Mouse (Mus musculus): ENCODE results near the gene Clptm1l. TPM values are rescaled to one million over a fixed set of nuclear protein-coding genes. Genes with fewer than 3 reads are reported as not detected.

Clptm1l gene
- polyA plus RNA-seq, 1 experiment = 39.0 TPM

GRCm38 (mm10) chr13:73637826-73638225 is 34.0 kb downstream of the Clptm1l start:
- no peak for TF ChIP-seq GATA1 (IDR thresholded peaks at IDR 0.05; ENCODE audit: low read length)

- no peak for TF ChIP-seq GATA1 (IDR thresholded peaks at IDR 0.05; ENCODE audit: low read length)
Measured at GRCm38 (mm10) chr13:73641296-73641695, 37.5 kb downstream of the Clptm1l start.

DNA sequence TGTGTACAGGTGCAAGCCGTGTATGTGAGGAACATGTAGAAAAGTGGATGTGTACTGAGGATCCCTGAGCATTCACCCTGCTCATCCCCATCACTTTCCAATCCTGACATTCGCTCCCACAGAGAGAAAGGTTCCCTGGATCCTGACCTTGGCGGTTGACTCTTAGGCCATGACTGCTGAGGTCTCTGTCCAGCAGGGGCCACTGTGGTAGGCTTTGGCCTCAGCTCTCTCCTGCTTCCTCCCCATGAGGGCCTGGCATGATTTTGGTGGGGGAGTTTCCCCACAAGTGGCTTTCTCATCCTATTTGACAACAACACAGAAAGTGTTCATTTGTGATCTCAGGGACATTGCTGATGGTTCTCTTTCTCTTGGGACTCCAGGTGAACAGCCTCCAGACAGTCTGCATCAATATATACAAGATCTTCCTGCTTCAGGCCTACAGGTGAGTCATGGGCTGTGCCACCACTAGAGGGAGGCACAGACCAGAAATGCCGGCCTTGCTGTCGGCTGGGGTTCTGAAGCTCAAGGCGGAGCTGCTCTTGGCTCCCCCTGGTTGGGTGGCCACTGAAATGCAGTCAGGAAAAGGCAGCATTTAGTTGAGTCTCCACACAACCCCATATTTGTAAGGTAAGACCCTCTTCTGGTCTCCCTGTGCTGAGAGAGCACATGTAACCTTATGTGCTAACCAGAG is 42.7 kb downstream of the Clptm1l start:
- TF ChIP-seq GATA1 (IDR thresholded peaks at IDR 0.05; ENCODE audit: low read length) = no peak

GRCm38 (mm10) chr13:73653266-73653665 is 49.5 kb downstream of the Clptm1l start:
- no peak for TF ChIP-seq GATA1 (IDR thresholded peaks at IDR 0.05; ENCODE audit: low read length)

- no peak for TF ChIP-seq GATA1 (IDR thresholded peaks at IDR 0.05; ENCODE audit: low read length)
Measured at GRCm38 (mm10) chr13:73654976-73655375, 51.2 kb downstream of the Clptm1l start.

DNA sequence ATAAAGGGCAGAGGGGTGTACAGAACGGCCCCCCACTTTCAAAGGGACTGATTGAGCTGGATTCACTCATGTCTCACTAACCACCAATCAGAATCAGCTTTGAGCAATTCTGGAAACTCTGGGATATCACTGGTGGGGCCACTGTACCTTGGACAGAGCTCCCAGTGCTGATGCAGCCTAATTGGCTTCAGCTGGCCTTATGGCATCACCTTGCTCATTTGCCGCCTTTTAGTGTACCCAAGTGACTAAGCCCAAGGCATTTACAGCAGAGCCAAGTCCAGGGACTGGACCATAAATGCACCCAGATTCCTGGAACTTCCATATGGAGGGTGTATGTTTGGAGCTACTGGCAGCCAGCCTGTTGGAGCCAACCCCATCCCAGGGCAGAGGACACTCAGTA is 55.1 kb downstream of the Clptm1l start:
- TF ChIP-seq GATA1 (IDR thresholded peaks at IDR 0.05; ENCODE audit: low read length) = no peak

DNA sequence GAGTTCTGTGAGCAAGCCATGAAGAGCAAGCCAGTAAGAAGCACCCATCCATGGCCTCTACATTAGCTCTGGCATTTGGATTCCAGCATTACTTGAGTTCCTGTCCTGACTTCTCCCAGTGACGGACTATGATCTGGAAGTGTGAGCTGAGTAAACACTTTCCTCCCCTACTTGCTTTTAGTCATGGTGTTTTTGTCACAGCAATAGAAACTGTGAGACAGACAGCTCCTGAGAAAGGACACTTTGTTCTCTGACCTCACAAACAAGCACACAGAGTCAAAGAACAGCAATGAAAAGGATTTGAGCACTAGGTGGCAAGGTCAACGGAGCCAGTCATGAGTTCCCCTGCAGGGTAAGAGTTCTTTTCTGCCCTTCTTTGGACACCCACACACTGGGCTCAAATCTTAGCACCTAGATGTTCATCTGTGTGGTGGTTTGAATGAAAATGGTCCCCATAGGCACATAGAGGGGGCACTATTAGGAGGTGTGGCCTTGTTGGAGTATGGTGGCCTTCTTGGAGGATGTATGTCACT is 56.4 kb downstream of the Clptm1l start:
- TF ChIP-seq GATA1 (IDR thresholded peaks at IDR 0.05; ENCODE audit: low read length) = no peak

Other genes starting within 250 kb of the Clptm1l start
- not detected in 2 replicates for gene Lpcat1, start 136.8 kb upstream of the Clptm1l start, polyA plus RNA-seq (2012)
- gene Slc6a3, start 67.3 kb upstream of the Clptm1l start, polyA plus RNA-seq (2012) = not detected in 2 replicates
- not detected in 2 replicates for gene Tert, start 22.9 kb downstream of the Clptm1l start, polyA plus RNA-seq (2012)
- gene Slc6a18, start 74.0 kb downstream of the Clptm1l start, polyA plus RNA-seq (2012) = not detected in 2 replicates
- gene Slc6a19, start 100.9 kb downstream of the Clptm1l start, polyA plus RNA-seq (2012) = not detected in 2 replicates
- gene Slc12a7, start 129.1 kb downstream of the Clptm1l start, polyA plus RNA-seq (2012) = 0.02 and 0.04 TPM in 2 replicates
- not detected in 2 replicates for gene Nkd2, start 243.6 kb downstream of the Clptm1l start, polyA plus RNA-seq (2012)

Data from G1E-ER4 (cell line).